Mouse (Mus musculus) lung, adult 2 months (tissue): ENCODE measurements at regions not wholly inside any gene's neighbourhood (a gene's known extent, or its start where the extent isn't known, plus 50 kb on each side); places are given as distances from the start of the nearest gene placed in this dataset.

Experiments used
- DNase-seq: peaks from one replicate; pipeline ENCODE4 v3.0.0; 2022
- H3K4me1 ChIP-seq: fragments of 200-500 bp; 2 replicates; pipeline ENCODE4 v1.6.1; 2011; ENCODE audit warnings: low read length; ENCODE audit not compliant: control insufficient read depth, insufficient read depth
- H3K4me3 ChIP-seq: fragments of 200-500 bp; replicated peaks from 2 replicates; pipeline ENCODE3; 2011; ENCODE audit warnings: low read depth, mild to moderate bottlenecking, control low read depth, low read length; ENCODE audit errors: extremely low read depth
- CTCF ChIP-seq: fragments of 200-500 bp; IDR thresholded peaks from 2 replicates; pipeline ENCODE4 v1.5.1; 2011; ENCODE audit warnings: mild to moderate bottlenecking, low read length, control low read depth; ENCODE audit not compliant: insufficient read depth
- POLR2A ChIP-seq: fragments of 200-500 bp; IDR thresholded peaks from 2 replicates; pipeline ENCODE4 v1.6.1; 2011; ENCODE audit warnings: low read depth, mild to moderate bottlenecking, control low read depth, low read length, borderline replicate concordance; ENCODE audit errors: extremely low read depth
- WGBS: fragments of 180-500 bp; shearing (Covaris S2); methylation state at CpG from one replicate; pipeline ENCODE4 v1.1.7; 2018; 5-methylcytosine and 5-hydroxymethylcytosine counted together

- TF ChIP-seq POLR2A: no peak
- no peak for TF ChIP-seq CTCF
- peaks cover 2% of the 10 kb centered on the region for H3K4me1 ChIP-seq
- DNase-seq: peak; percentile 9
- whole genome bisulfite sequencing: 16% methylated on average over 1 of the region's 1 CpGs
- H3K4me3 ChIP-seq: no peak overlapping the region
These were observed 442.7 kb upstream of the Tbl1xr1 start for GRCm38 (mm10) chr3:21633600-21634221.

GRCm38 (mm10) chr3:21634675-21635204, 441.7 kb upstream of the Tbl1xr1 start:
- DNase-seq: no peak
- 35% methylated on average over 4 of the region's 4 CpGs for WGBS
- TF ChIP-seq CTCF (no peak), POLR2A (no peak)
- peaks cover 2% of the 10 kb centered on the region for H3K4me1 ChIP-seq
- no peak overlapping the region for H3K4me3 ChIP-seq

GRCm38 (mm10) chr3:21638886-21639285, 437.6 kb upstream of the Tbl1xr1 start:
- 70% methylated on average over 5 of the region's 5 CpGs for WGBS
- Histone ChIP-seq H3K4me1 (no peaks in the 10 kb centered on the region; the same call in none of the 2 replicates), H3K4me3 (no peak overlapping the region)
- TF ChIP-seq CTCF (no peak), POLR2A (no peak)
- DNase-seq: no peak

- no peak for DNase-seq
- no peak for TF ChIP-seq POLR2A
- TF ChIP-seq CTCF: no peak
- Histone ChIP-seq H3K4me1 (no peaks in the 10 kb centered on the region; the same call in 1 of the 2 replicates), H3K4me3 (no peak overlapping the region)
- 26% methylated on average over 5 of the region's 5 CpGs for WGBS
These were observed 436.9 kb upstream of the Tbl1xr1 start for GRCm38 (mm10) chr3:21639576-21639975.

- Histone ChIP-seq H3K4me1 (0 out of 2 replicates have a peak, but pooled peaks cover 3% of the 10 kb centered on the region), H3K4me3 (no peak overlapping the region)
- TF ChIP-seq CTCF: no peak
- no peak for TF ChIP-seq POLR2A
- 45% methylated on average over 2 of the region's 2 CpGs for WGBS
- DNase-seq: no peak
These were observed 432.4 kb upstream of the Tbl1xr1 start for GRCm38 (mm10) chr3:21644086-21644485.

- 35% methylated on average over 1 of the region's 1 CpGs for WGBS
- TF ChIP-seq CTCF: no peak
- TF ChIP-seq POLR2A: no peak
- H3K4me1 ChIP-seq: 0 out of 2 replicates have a peak, but pooled peaks cover 3% of the 10 kb centered on the region
- no peak for DNase-seq
- H3K4me3 ChIP-seq: no peak overlapping the region
These were observed 431.2 kb upstream of the Tbl1xr1 start for GRCm38 (mm10) chr3:21645268-21645667.

GRCm38 (mm10) chr3:21649885-21650469, 426.5 kb upstream of the Tbl1xr1 start:
- no peak overlapping the region for H3K4me3 ChIP-seq
- DNase-seq: no peak
- TF ChIP-seq CTCF: no peak
- no peak for TF ChIP-seq POLR2A
- 44% methylated on average over 8 of the region's 8 CpGs for WGBS
- H3K4me1 ChIP-seq: 0 out of 2 replicates have a peak, but pooled peaks cover 3% of the 10 kb centered on the region

GRCm38 (mm10) chr3:21655301-21655700, 421.2 kb upstream of the Tbl1xr1 start:
- TF ChIP-seq CTCF (no peak), POLR2A (no peak)
- Histone ChIP-seq H3K4me1 (no peaks in the 10 kb centered on the region), H3K4me3 (no peak overlapping the region)
- 86% methylated on average over 2 of the region's 2 CpGs for WGBS
- DNase-seq: no peak

GRCm38 (mm10) chr3:21667349-21668143, 408.9 kb upstream of the Tbl1xr1 start:
- Histone ChIP-seq H3K4me1 (no peaks in the 10 kb centered on the region; the same call in 1 of the 2 replicates), H3K4me3 (no peak overlapping the region)
- 49% methylated on average over 5 of the region's 5 CpGs for WGBS
- TF ChIP-seq CTCF (no peak), POLR2A (no peak)
- no peak for DNase-seq
